Mouse (Mus musculus) MEL (cell line): ENCODE measurements around the gene Ptpn22. TPM values are rescaled to one million over a fixed set of nuclear protein-coding genes. Genes with fewer than 3 reads are reported as not detected.

Experiments used
- DNase-seq: peaks from one replicate; pipeline ENCODE4 v3.0.0; 2011; ENCODE audit warnings: low read depth, low spot score
- H3K27ac ChIP-seq: 2 replicates; pipeline ENCODE4 v1.5.1; 2012; ENCODE audit warnings: low read depth, mild to moderate bottlenecking, control low read depth, low read length, moderate library complexity; ENCODE audit not compliant: control insufficient read depth
- H3K27me3 ChIP-seq, 2 experiments: fragments of 150-350 bp in 1 of 2; sonication (generic) in 1 of 2; 2 replicates each; pipeline ENCODE4 v1.6.1; 2012; ENCODE audit warnings: low read length in 2 of 2, mild to moderate bottlenecking in 2 of 2, improper control_type of control experiment in 1 of 2, moderate library complexity in 1 of 2; ENCODE audit not compliant: insufficient read depth in 2 of 2, control insufficient read depth in 1 of 2
- H3K36me3 ChIP-seq, 2 experiments: 2 replicates each; pipeline ENCODE4 v1.6.1; 2012 to 2014; ENCODE audit warnings: low read length in 2 of 2, improper control_type of control experiment in 1 of 2, inconsistent platforms in 1 of 2, mild to moderate bottlenecking in 1 of 2; ENCODE audit not compliant: insufficient read depth in 2 of 2, control insufficient read depth in 1 of 2
- H3K4me1 ChIP-seq, 2 experiments: fragments of 150-350 bp in 1 of 2; sonication (generic) in 1 of 2; 2 replicates each; pipeline ENCODE4 v1.6.1; 2012; ENCODE audit warnings: low read length in 2 of 2, improper control_type of control experiment in 1 of 2, mild to moderate bottlenecking in 1 of 2; ENCODE audit not compliant: insufficient read depth in 2 of 2, control insufficient read depth in 1 of 2
- H3K4me3 ChIP-seq, 2 experiments: fragments of 150-350 bp in 1 of 2; sonication (generic) in 1 of 2; 2 replicates each; pipeline ENCODE4 v1.5.1; 2012; ENCODE audit warnings: low read depth in 2 of 2, low read length in 2 of 2, mild to moderate bottlenecking in 2 of 2, moderate library complexity in 2 of 2, control low read depth in 1 of 2, improper control_type of control experiment in 1 of 2; ENCODE audit not compliant: control insufficient read depth in 1 of 2, insufficient read depth in 1 of 2
- H3K79me2 ChIP-seq: 2 replicates; pipeline ENCODE4 v1.6.1; 2012; ENCODE audit warnings: mild to moderate bottlenecking, low read length, moderate library complexity; ENCODE audit not compliant: control insufficient read depth, poor library complexity, insufficient read depth
- H3K9ac ChIP-seq: 2 replicates; pipeline ENCODE4 v1.6.1; 2012; ENCODE audit warnings: low read depth, mild to moderate bottlenecking, control low read depth, low read length, moderate library complexity; ENCODE audit not compliant: control insufficient read depth, poor library complexity, severe bottlenecking
- H3K9me3 ChIP-seq: fragments of 150-350 bp; sonication (generic); replicated peaks from 2 replicates; pipeline ENCODE4 v1.6.1; 2012; ENCODE audit warnings: mild to moderate bottlenecking, low read length, improper control_type of control experiment, moderate library complexity; ENCODE audit not compliant: insufficient read depth
- BHLHE40 ChIP-seq: IDR thresholded peaks from 2 replicates; pipeline ENCODE4 v1.6.1; 2012; ENCODE audit warnings: low read depth, mild to moderate bottlenecking, inconsistent platforms, low read length, improper control_type of control experiment, borderline replicate concordance
- CTCF ChIP-seq, 3 experiments: IDR thresholded peaks in 2 of 3; conservative IDR thresholded peaks in 1 of 3; 2 replicates each; pipeline ENCODE4 v1.5.1; 2011 to 2012; ENCODE audit warnings: low read length in 3 of 3, low read depth in 2 of 3, mild to moderate bottlenecking in 2 of 3, improper control_type of control experiment in 1 of 3, inconsistent platforms in 1 of 3, mixed read lengths in 1 of 3, moderate library complexity in 1 of 3; ENCODE audit not compliant: control insufficient read depth in 1 of 3, insufficient read depth in 1 of 3, poor library complexity in 1 of 3, severe bottlenecking in 1 of 3
- EP300 ChIP-seq, 2 experiments: IDR thresholded peaks; 2 replicates each; pipeline ENCODE4 v1.6.1; 2011; ENCODE audit warnings: improper control_type of control experiment in 2 of 2, low read length in 2 of 2, low read depth in 1 of 2, mild to moderate bottlenecking in 1 of 2
- ETS1 ChIP-seq: IDR thresholded peaks from 2 replicates; pipeline ENCODE4 v1.6.1; 2012; ENCODE audit warnings: low read depth, mild to moderate bottlenecking, inconsistent platforms, low read length, improper control_type of control experiment, moderate library complexity
- GATA1 ChIP-seq: IDR thresholded peaks from 2 replicates; pipeline ENCODE4 v1.6.1; 2011; ENCODE audit warnings: low read depth, low read length, improper control_type of control experiment
- JUND ChIP-seq: IDR thresholded peaks from 2 replicates; pipeline ENCODE4 v1.6.1; 2011; ENCODE audit warnings: low read depth, mild to moderate bottlenecking, improper control_type of control experiment, low read length
- KAT2A ChIP-seq: conservative IDR thresholded peaks from 2 replicates; pipeline ENCODE4 v1.6.1; 2012; ENCODE audit warnings: low read depth, low read length, improper control_type of control experiment, inconsistent platforms
- MEF2A ChIP-seq: IDR thresholded peaks from 2 replicates; pipeline ENCODE4 v1.6.1; 2014; ENCODE audit warnings: low read depth, mild to moderate bottlenecking, inconsistent platforms, low read length, improper control_type of control experiment; ENCODE audit not compliant: poor library complexity, insufficient replicate concordance, severe bottlenecking; ENCODE audit errors: extremely low read depth
- MXI1 ChIP-seq: IDR thresholded peaks from 2 replicates; pipeline ENCODE4 v1.6.1; 2011; ENCODE audit warnings: mild to moderate bottlenecking, low read depth, low read length, improper control_type of control experiment
- MYB ChIP-seq: IDR thresholded peaks from 2 replicates; pipeline ENCODE4 v1.6.1; 2011; ENCODE audit warnings: mild to moderate bottlenecking, low read depth, low read length, improper control_type of control experiment
- POLR2A ChIP-seq, 2 experiments: IDR thresholded peaks; 2 replicates each; pipeline ENCODE4 v1.6.1; 2011 to 2012; ENCODE audit warnings: low read length in 2 of 2, mild to moderate bottlenecking in 2 of 2, control low read depth in 1 of 2, improper control_type of control experiment in 1 of 2, low read depth in 1 of 2, moderate library complexity in 1 of 2; ENCODE audit not compliant: control insufficient read depth in 1 of 2, insufficient read depth in 1 of 2, poor library complexity in 1 of 2
- RAD21 ChIP-seq: IDR thresholded peaks from 2 replicates; pipeline ENCODE4 v1.6.1; 2011; ENCODE audit warnings: mild to moderate bottlenecking, low read depth, low read length, improper control_type of control experiment
- RCOR1 ChIP-seq: IDR thresholded peaks from 2 replicates; pipeline ENCODE4 v1.6.1; 2012; ENCODE audit warnings: low read depth, mild to moderate bottlenecking, inconsistent platforms, low read length, improper control_type of control experiment
- TAL1 ChIP-seq: IDR thresholded peaks from 2 replicates; pipeline ENCODE4 v1.6.1; 2012; ENCODE audit warnings: mild to moderate bottlenecking, inconsistent platforms, low read length, moderate library complexity, mixed read lengths
- TCF12 ChIP-seq: IDR thresholded peaks from 2 replicates; pipeline ENCODE4 v1.6.1; 2014; ENCODE audit warnings: low read depth, mild to moderate bottlenecking, inconsistent platforms, low read length, improper control_type of control experiment, moderate library complexity
- UBTF ChIP-seq: IDR thresholded peaks from 2 replicates; pipeline ENCODE4 v1.6.1; 2012; ENCODE audit warnings: low read depth, mild to moderate bottlenecking, inconsistent platforms, low read length, improper control_type of control experiment, moderate library complexity, borderline replicate concordance; ENCODE audit not compliant: insufficient read depth
- ZKSCAN1 ChIP-seq: IDR thresholded peaks from 2 replicates; pipeline ENCODE4 v1.6.1; 2012; ENCODE audit warnings: low read depth, mild to moderate bottlenecking, inconsistent platforms, low read length, improper control_type of control experiment, moderate library complexity
- ZMIZ1 ChIP-seq: IDR thresholded peaks from 2 replicates; pipeline ENCODE4 v1.6.1; 2012; ENCODE audit warnings: low read depth, mild to moderate bottlenecking, inconsistent platforms, low read length, improper control_type of control experiment, moderate library complexity
- ZNF384 ChIP-seq: IDR thresholded peaks from 2 replicates; pipeline ENCODE4 v1.6.1; 2012; ENCODE audit warnings: low read depth, mild to moderate bottlenecking, inconsistent platforms, low read length, improper control_type of control experiment
- polyA plus RNA-seq, 2 experiments: library from polyadenylated mRNA; stranded (reverse) in 1 of 2; unstranded in 1 of 2; fragments of >175 nt in 1 of 2; fragments of >200 nt in 1 of 2; gene quantifications; 2 replicates each; pipeline versions ENCODE4 v1.2.1 to v1.2.4; 2012; ENCODE audit warnings: low replicate concordance in 2 of 2, low read depth in 1 of 2; ENCODE audit not compliant: insufficient read length in 2 of 2, insufficient read depth in 1 of 2, missing spikeins in 1 of 2
- total RNA-seq: library from RNA; depleted of rRNA; stranded (reverse); fragments of 300-350 nt; gene quantifications from 2 replicates; pipeline ENCODE4 v1.2.3, GENCODE M21; 2012

Gene Ptpn22
- total and polyA plus RNA-seq, 3 experiments: 0.06 TPM; not detected in 2

- Histone ChIP-seq H3K4me3 (no peak overlapping the region), H3K36me3 (peaks cover 0 to 15% of the 10 kb centered on the region in 2 experiments; a peak in 2 of 4 replicates), H3K27ac (no peak overlapping the region), H3K79me2 (no peaks in the 10 kb centered on the region), H3K9me3 (no peaks in the 10 kb centered on the region), H3K9ac (no peak overlapping the region), H3K27me3 (no peaks in the 10 kb centered on the region), H3K4me1 (peaks cover 6 to 10% of the 10 kb centered on the region in 2 experiments)
- no peak for DNase-seq
- TF ChIP-seq MXI1: no peak
- no peak for TF ChIP-seq BHLHE40
- TF ChIP-seq ZKSCAN1: no peak
Measured at GRCm38 (mm10) chr3:103831146-103831545, 28.4 kb upstream of the Ptpn22 start.

GRCm38 (mm10) chr3:103832426-103832825 is 27.2 kb upstream of the Ptpn22 start, which contains the start of gene Bcl2l15:
Gene Bcl2l15 (plus strand): TSS chr3:103832601.
- peak; percentile 28 for DNase-seq
- peaks cover 6 to 10% of the 10 kb centered on the region in 2 experiments for H3K4me1 ChIP-seq
- peak; percentile 76 to 80 for TF ChIP-seq EP300 (IDR thresholded peaks at IDR 0.05; ENCODE audit: low read depth in 1 of 2, low read length in 2 of 2)
- peak; percentile 65; the same call in 1 of the 2 replicates for TF ChIP-seq TCF12
- TF ChIP-seq MEF2A: peak; percentile 20; the same call in 1 of the 2 replicates
- peak; percentile 75 for TF ChIP-seq GATA1
- no peak for TF ChIP-seq ZKSCAN1
- TF ChIP-seq, all 39 proteins: peak for 4
- peak within 1 kb of the TSS; percentile 42 for H3K27ac ChIP-seq
- no peak within 1 kb of the TSS for H3K4me3 ChIP-seq
- H3K27me3 ChIP-seq: no peaks in the 10 kb centered on the region
- no peaks in the 10 kb centered on the region for H3K79me2 ChIP-seq
- H3K9me3 ChIP-seq: no peaks in the 10 kb centered on the region
- H3K36me3 ChIP-seq: peaks cover 0 to 15% of the 10 kb centered on the region in 2 experiments; a peak in 2 of 4 replicates
- H3K9ac ChIP-seq: no peak within 1 kb of the TSS

- Histone ChIP-seq H3K36me3 (peaks cover 0 to 15% of the 10 kb centered on the region in 2 experiments; a peak in 2 of 4 replicates), H3K79me2 (no peaks in the 10 kb centered on the region), H3K27me3 (no peaks in the 10 kb centered on the region), H3K4me1 (peaks cover 6 to 10% of the 10 kb centered on the region in 2 experiments), H3K9me3 (no peaks in the 10 kb centered on the region), H3K27ac (no peak overlapping the region), H3K9ac (no peak overlapping the region), H3K4me3 (no peak overlapping the region)
- no peak for TF ChIP-seq EP300 (IDR thresholded peaks at IDR 0.05; ENCODE audit: low read depth in 1 of 2, low read length in 2 of 2)
- TF ChIP-seq MYB: no peak
- no peak for TF ChIP-seq ZKSCAN1
- TF ChIP-seq ZNF384: no peak
- no peak for TF ChIP-seq TCF12
- no peak for TF ChIP-seq ETS1
- TF ChIP-seq ZMIZ1: no peak
- TF ChIP-seq RAD21: no peak
- no peak for TF ChIP-seq TAL1
- TF ChIP-seq JUND: no peak
- no peak for TF ChIP-seq KAT2A
- no peak for TF ChIP-seq UBTF
- no peak for TF ChIP-seq MXI1
- no peak for TF ChIP-seq POLR2A (IDR thresholded peaks at IDR 0.05; ENCODE audit: control insufficient read depth in 1 of 2, insufficient read depth in 1 of 2, low read depth in 1 of 2, low read length in 2 of 2, poor library complexity in 1 of 2)
- no peak for TF ChIP-seq RCOR1
- no peak for TF ChIP-seq CTCF (IDR thresholded peaks at IDR 0.05 in 2 of 3, conservative IDR thresholded peaks at IDR 0.05 in 1 of 3; ENCODE audit: control insufficient read depth in 1 of 3, insufficient read depth in 1 of 3, low read depth in 2 of 3, low read length in 3 of 3, poor library complexity in 1 of 3, severe bottlenecking in 1 of 3)
- no peak for DNase-seq
Measured at GRCm38 (mm10) chr3:103834001-103834400, 25.6 kb upstream of the Ptpn22 start.
